Mouse (Mus musculus): Measurements from ENCODE around the gene B3gnt3.
"Not testable (repeated sequence)": the region's sequence is repeated elsewhere in the genome, so short reads cannot be mapped to it uniquely, and the experiment has no call there.

The B3gnt3 gene

GRCm38 (mm10) chr8:71711574-71711973 is 10.0 kb upstream of the B3gnt3 start:
- no peak for DNase-seq (ENCODE audit: low read depth, low spot score)

- DNase-seq (ENCODE audit: low read depth, low spot score): no peak
These were observed 8.3 kb upstream of the B3gnt3 start for GRCm38 (mm10) chr8:71709800-71710446.

- no peak for DNase-seq (ENCODE audit: low read depth, low spot score)
These were observed 7.7 kb upstream of the B3gnt3 start for GRCm38 (mm10) chr8:71709134-71709799.

GRCm38 (mm10) chr8:71707874-71708273 is 6.3 kb upstream of the B3gnt3 start:
- no peak for DNase-seq (ENCODE audit: low read depth, low spot score)

- not testable (repeated sequence) for DNase-seq (ENCODE audit: low read depth, low spot score)
These were observed 1.8 kb upstream of the B3gnt3 start for GRCm38 (mm10) chr8:71703400-71703799.

- DNase-seq (ENCODE audit: low read depth, low spot score): no peak
These were observed 1.3 kb upstream of the B3gnt3 start for GRCm38 (mm10) chr8:71702923-71703322.

- DNase-seq (ENCODE audit: low read depth, low spot score): no peak
These were observed 471 bp upstream of the B3gnt3 start for GRCm38 (mm10) chr8:71702087-71702432.

- DNase-seq (ENCODE audit: low read depth, low spot score): no peak
These were observed 908 bp downstream of the B3gnt3 start for GRCm38 (mm10) chr8:71700493-71701269.

- not testable (repeated sequence) for DNase-seq (ENCODE audit: low read depth, low spot score)
These were observed 6.1 kb downstream of the B3gnt3 start for GRCm38 (mm10) chr8:71695456-71695855.

GRCm38 (mm10) chr8:71693166-71694041 is 8.2 kb downstream of the B3gnt3 start:
- DNase-seq (ENCODE audit: low read depth, low spot score): no peak

- no peak for DNase-seq (ENCODE audit: low read depth, low spot score)
These were observed 9.1 kb downstream of the B3gnt3 start for GRCm38 (mm10) chr8:71692509-71692908.

GRCm38 (mm10) chr8:71689028-71689427 is 12.6 kb downstream of the B3gnt3 start, which contains the start of gene Insl3:
TSS of gene Insl3 (plus strand) at chr8:71689214.
- no peak for DNase-seq (ENCODE audit: low read depth, low spot score)

GRCm38 (mm10) chr8:71687616-71688015 is 14.0 kb downstream of the B3gnt3 start:
- DNase-seq (ENCODE audit: low read depth, low spot score): no peak

GRCm38 (mm10) chr8:71686143-71686734 is 15.3 kb downstream of the B3gnt3 start:
- no peak for DNase-seq (ENCODE audit: low read depth, low spot score)

GRCm38 (mm10) chr8:71685573-71685972 is 16.0 kb downstream of the B3gnt3 start:
- DNase-seq (ENCODE audit: low read depth, low spot score): no peak

- DNase-seq (ENCODE audit: low read depth, low spot score): no peak
These were observed 16.9 kb downstream of the B3gnt3 start for GRCm38 (mm10) chr8:71684701-71685100.

- no peak for DNase-seq (ENCODE audit: low read depth, low spot score)
These were observed 18.8 kb downstream of the B3gnt3 start for GRCm38 (mm10) chr8:71682832-71683231.

- DNase-seq (ENCODE audit: low read depth, low spot score): no peak
These were observed 20.1 kb downstream of the B3gnt3 start for GRCm38 (mm10) chr8:71681369-71681915.

GRCm38 (mm10) chr8:71680471-71680870 is 21.1 kb downstream of the B3gnt3 start:
- DNase-seq (ENCODE audit: low read depth, low spot score): no peak

GRCm38 (mm10) chr8:71679550-71680168 is 21.9 kb downstream of the B3gnt3 start:
- DNase-seq (ENCODE audit: low read depth, low spot score): no peak
